Comparison of ENCODE assay signal across 8 mouse cellular contexts in genomic region chr17:24548921-24549617, GRCm38 (mm10). TPM values are rescaled to one million over a fixed set of nuclear protein-coding genes. Genes with fewer than 3 reads are reported as not detected.
DNase-seq lines count a peak whose midpoint lies in the region; ATAC-seq and TF ChIP-seq lines count a peak whose summit lies in the region.

No protein-coding gene starts in this region.

- no peaks in the 10 kb centered on the region for H3K9me3 ChIP-seq in heart, postnatal 0 days (replicated peaks; ENCODE audit: control insufficient read depth, low read length)

- WGBS in heart, postnatal 0 days: 3% methylated on average over 23 of the region's 23 CpGs

- H3K4me2 ChIP-seq in heart, postnatal 0 days (ENCODE audit: low read depth, low read length): peak overlapping the region; percentile 93

- no peak for TF ChIP-seq CTCF in heart, postnatal 0 days (IDR thresholded peaks at IDR 0.05; ENCODE audit: low read depth)

- H3K27ac ChIP-seq in heart, postnatal 0 days (ENCODE audit: low read depth): peak overlapping the region; percentile 82

- peaks cover 16% of the 10 kb centered on the region for H3K4me1 ChIP-seq in heart, postnatal 0 days (ENCODE audit: control insufficient read depth, insufficient read depth)

- peak overlapping the region; percentile 81 for H3K4me3 ChIP-seq in heart, postnatal 0 days (ENCODE audit: low read depth, low read length)

- peak overlapping the region; percentile 56; the same call in 1 of the 2 replicates for H3K9ac ChIP-seq in heart, postnatal 0 days (replicated peaks; ENCODE audit: low read depth, low read length)

- ATAC-seq in heart, postnatal 0 days (ENCODE audit: insufficient read depth, low read depth): 0 out of 2 replicates have a peak, but pooled peaks have one; percentile 0

- TF ChIP-seq EP300 in heart, postnatal 0 days (IDR thresholded peaks at IDR 0.05; ENCODE audit: low read depth): no peak

- DNase-seq in CD8-positive naive resting alpha-beta T cell, adult 2 months (ENCODE audit: low read depth in 2 of 2, low spot score in 2 of 2): peak; percentile 27 to 35
- peak; percentile 55 for DNase-seq in T-cell, adult 2 months (ENCODE audit: low spot score)
- DNase-seq in embryo, embryonic 11 days: peak; percentile 44
- DNase-seq in heart, postnatal 0 days (ENCODE audit: low spot score): peak; percentile 77
- peak; percentile 82 to 85 for DNase-seq in kidney, postnatal 25 days
- DNase-seq in lung, postnatal 4 days: peak; percentile 63 to 66
- peak; percentile 35 to 54 for DNase-seq in spleen, adult 18-20 months
- no peak for DNase-seq in ovary, postnatal 10 days (ENCODE audit: low spot score)

- no peaks in the 10 kb centered on the region for H3K27me3 ChIP-seq in heart, postnatal 0 days (ENCODE audit: control insufficient read depth, insufficient read depth, low read length)

- H3K36me3 ChIP-seq in heart, postnatal 0 days (replicated peaks; ENCODE audit: control insufficient read depth, insufficient read depth, low read length): 0 out of 2 replicates have a peak, but pooled peaks cover under 1% of the 10 kb centered on the region

RNA-seq across cellular contexts. Expression of gene Pkd1, which starts 0.6 kb away (rescaled TPM):
- total RNA-seq in heart, postnatal 0 days (2014; rRNA removed; ENCODE audit: low replicate concordance): 44.5 and 57.5 TPM in 2 replicates
- polyA plus RNA-seq in heart, postnatal 0 days (2015; fragmentation: Nextera tagmentation; extraction: Ambion mirVana): 7.1 and 9.8 TPM in 2 replicates

RNA-seq across cellular contexts. Expression of gene Rab26, which starts 15.1 kb away (rescaled TPM):
- 0.27 TPM in 1 of 2 replicates, not detected in the other for total RNA-seq in heart, postnatal 0 days (2014; rRNA removed; ENCODE audit: low replicate concordance)
- 0.46 and 0.54 TPM in 2 replicates for polyA plus RNA-seq in heart, postnatal 0 days (2015; fragmentation: Nextera tagmentation; extraction: Ambion mirVana)

RNA-seq across cellular contexts. Expression of gene Traf7, which starts 21.3 kb away (rescaled TPM):
- total RNA-seq in heart, postnatal 0 days (2014; rRNA removed; ENCODE audit: low replicate concordance): 206 and 281 TPM in 2 replicates
- 46.0 and 48.9 TPM in 2 replicates for polyA plus RNA-seq in heart, postnatal 0 days (2015; fragmentation: Nextera tagmentation; extraction: Ambion mirVana)
